Mouse (Mus musculus): ENCODE results near the gene Specc1. TPM values are rescaled to one million over a fixed set of nuclear protein-coding genes. Genes with fewer than 3 reads are reported as not detected.

The Specc1 gene
- total RNA-seq, 2 experiments from 2014 or later, result 69.6 to 74.4 TPM

DNA sequence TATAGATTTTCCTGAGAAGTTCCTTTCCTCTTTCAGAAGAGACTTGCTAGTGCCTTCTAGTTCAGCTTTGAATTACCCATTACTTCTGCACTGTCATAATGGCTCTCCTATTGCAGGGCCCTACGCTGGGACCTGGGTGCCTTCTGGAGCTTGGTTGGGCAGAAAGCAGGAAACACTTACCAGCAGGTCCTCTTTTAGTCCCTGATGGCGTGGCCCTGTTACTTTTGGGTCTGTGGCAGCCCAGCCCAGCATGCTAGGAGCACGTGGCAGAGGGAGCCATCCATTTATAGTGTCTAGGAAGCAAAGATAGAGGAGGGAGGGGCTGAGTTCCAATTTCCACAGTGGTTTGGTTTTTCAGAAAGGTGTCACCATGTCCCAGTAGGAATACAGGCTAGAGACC lies 63.3 kb downstream of the Specc1 start:
- Histone ChIP-seq H3K27ac (no peak overlapping the region), H3K4me3 (no peak overlapping the region)
- no peak for DNase-seq (ENCODE audit: extremely low spot score in 1 of 2, low spot score in 2 of 2)
- no peak for TF ChIP-seq CTCF (IDR thresholded peaks at IDR 0.05)
- intact Hi-C loops (cut with DNase I), result no loop called here

DNA sequence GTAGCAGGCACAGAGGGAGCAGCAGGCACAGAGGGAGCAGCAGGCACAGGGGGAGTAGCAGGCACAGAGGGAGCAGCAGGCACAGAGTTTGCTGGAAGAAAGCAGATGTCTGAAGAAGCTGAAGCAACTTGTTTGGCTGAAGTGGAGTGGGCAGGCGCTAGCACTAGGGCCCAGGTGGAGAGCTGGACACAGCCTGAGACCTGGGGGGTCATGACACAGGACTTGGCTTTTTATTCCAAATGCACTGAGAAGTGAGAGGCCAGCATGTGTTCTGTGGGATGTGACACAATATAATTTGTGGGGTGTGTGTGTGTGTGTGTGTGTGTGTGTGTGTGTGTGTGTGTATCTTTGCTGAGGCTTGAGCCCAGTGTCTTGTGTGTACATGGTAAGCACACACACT lies 64.3 kb downstream of the Specc1 start:
- no peak for TF ChIP-seq CTCF (IDR thresholded peaks at IDR 0.05)
- H3K4me3 ChIP-seq, result no peak overlapping the region
- no peak for DNase-seq (ENCODE audit: extremely low spot score in 1 of 2, low spot score in 2 of 2)
- no peak overlapping the region for H3K27ac ChIP-seq
- intact Hi-C loops (cut with DNase I), result no loop called here

DNA sequence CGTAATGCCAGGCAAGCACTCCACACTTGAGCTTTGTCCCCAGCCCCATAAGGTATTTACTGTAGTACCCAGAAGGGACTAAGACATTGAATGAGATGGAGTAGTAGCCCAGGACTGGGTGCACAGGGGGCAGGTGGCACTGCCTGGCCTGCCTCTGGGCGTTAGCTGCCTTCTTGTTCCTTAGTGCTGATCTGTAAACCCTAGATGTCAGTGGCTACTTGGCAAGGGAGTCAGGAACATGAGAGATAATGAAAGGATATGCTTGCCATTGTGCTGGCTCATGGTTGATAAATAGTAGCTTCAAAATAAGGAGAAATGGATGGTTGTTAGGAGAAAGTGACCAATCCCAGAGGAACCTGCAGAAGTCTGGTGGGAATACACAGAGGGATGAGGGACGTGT lies 65.5 kb downstream of the Specc1 start:
- intact Hi-C loops (cut with DNase I), result no loop called here
- no peak for TF ChIP-seq CTCF (IDR thresholded peaks at IDR 0.05)
- DNase-seq (ENCODE audit: extremely low spot score in 1 of 2, low spot score in 2 of 2), result no peak
- no peak overlapping the region for H3K27ac ChIP-seq
- H3K4me3 ChIP-seq, result no peak overlapping the region

DNA sequence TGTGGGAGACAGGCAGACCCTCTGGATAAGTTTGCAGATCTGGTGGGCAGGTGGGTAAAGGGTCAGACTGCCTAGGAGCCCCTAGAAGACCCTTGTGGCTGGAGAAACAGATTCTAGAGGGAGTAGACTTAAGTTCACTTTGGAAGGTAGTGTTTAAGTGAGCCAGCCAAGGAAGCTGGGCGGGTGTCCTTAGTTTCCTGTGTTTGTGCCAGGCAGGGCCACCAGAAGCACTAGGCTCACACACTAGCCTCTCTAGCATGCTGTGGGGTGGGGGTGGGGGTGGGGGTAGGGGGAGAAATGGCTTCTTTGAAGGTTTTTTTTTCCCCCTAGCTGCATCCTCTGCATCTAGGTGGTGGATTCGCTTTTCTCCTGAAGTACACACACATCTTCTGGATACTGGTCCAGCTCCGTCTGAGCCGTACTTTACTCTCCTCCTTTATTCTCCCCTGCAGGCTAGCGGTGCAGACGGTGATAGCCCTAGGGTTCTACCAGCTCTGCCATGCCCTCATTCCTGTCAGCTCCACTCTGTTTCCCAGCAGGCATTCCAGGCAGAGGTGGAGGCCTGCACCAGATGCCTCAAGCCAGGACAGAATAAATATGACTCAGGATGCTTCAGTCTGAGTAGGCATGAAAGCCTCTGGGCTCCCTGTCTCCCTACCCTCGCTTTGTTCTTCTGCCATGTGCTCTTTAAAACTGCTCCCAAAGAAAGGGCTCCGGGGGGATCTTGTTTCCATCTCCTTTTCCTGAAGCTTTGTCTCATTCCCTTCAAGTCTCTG lies 66.3 kb downstream of the Specc1 start:
- no peak overlapping the region for H3K4me3 ChIP-seq
- 0 out of 2 replicates have a peak overlapping the region, but pooled peaks have one; percentile 24 for H3K27ac ChIP-seq
- DNase-seq (ENCODE audit: extremely low spot score in 1 of 2, low spot score in 2 of 2), result no peak
- intact Hi-C loops (cut with DNase I), result no loop called here
- TF ChIP-seq CTCF (IDR thresholded peaks at IDR 0.05), result no peak

- intact Hi-C loops (cut with DNase I), result no loop called here
- TF ChIP-seq CTCF (IDR thresholded peaks at IDR 0.05), result no peak
- DNase-seq (ENCODE audit: extremely low spot score in 1 of 2, low spot score in 2 of 2), result no peak
- no peak overlapping the region for H3K4me3 ChIP-seq
- 0 out of 2 replicates have a peak overlapping the region, but pooled peaks have one; percentile 24 for H3K27ac ChIP-seq
Measured at GRCm38 (mm10) chr11:62023494-62024233, 67.1 kb downstream of the Specc1 start.

GRCm38 (mm10) chr11:62024234-62024601 lies 67.7 kb downstream of the Specc1 start:
- Histone ChIP-seq H3K4me3 (no peak overlapping the region), H3K27ac (no peak overlapping the region)
- intact Hi-C loops (cut with DNase I), result no loop called here
- no peak for DNase-seq (ENCODE audit: extremely low spot score in 1 of 2, low spot score in 2 of 2)
- TF ChIP-seq CTCF (IDR thresholded peaks at IDR 0.05), result no peak

- TF ChIP-seq CTCF (IDR thresholded peaks at IDR 0.05), result no peak
- H3K27ac ChIP-seq, result no peak overlapping the region
- DNase-seq (ENCODE audit: extremely low spot score in 1 of 2, low spot score in 2 of 2), result no peak
Measured at GRCm38 (mm10) chr11:62024952-62025351, 68.4 kb downstream of the Specc1 start.

GRCm38 (mm10) chr11:62025770-62026169 lies 69.2 kb downstream of the Specc1 start:
- Histone ChIP-seq H3K4me3 (no peak overlapping the region), H3K27ac (no peak overlapping the region)
- TF ChIP-seq CTCF (IDR thresholded peaks at IDR 0.05), result no peak
- intact Hi-C loops (cut with DNase I), result no loop called here
- DNase-seq (ENCODE audit: extremely low spot score in 1 of 2, low spot score in 2 of 2), result no peak

More at GRCm38 (mm10) chr11:62024952-62025351, 68.4 kb downstream of the Specc1 start:
- no peak overlapping the region for H3K4me3 ChIP-seq
- intact Hi-C loops (cut with DNase I), result no loop called here

DNA sequence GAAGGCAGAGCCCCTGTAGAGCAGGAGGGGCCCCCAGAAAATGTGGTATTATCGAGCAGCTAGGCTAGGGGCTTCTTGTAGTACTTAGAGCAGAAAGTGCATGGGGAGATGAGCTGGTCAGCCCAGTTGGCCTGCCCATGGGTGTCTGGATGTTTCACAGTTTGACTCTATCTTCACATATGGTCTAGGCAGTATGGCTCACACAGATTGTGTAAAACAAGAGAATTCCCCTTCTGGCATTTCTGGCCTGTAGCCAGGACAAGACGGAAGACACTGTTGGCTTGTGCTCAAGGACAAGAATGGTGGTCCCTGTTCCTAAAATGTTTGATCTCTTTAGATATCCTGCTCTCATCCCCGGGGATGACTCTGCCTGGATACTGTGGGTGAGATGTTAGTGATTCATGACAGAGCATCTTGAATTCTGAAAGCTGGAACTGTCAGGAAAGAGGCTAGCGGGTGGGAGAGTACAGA lies 69.8 kb downstream of the Specc1 start:
- Histone ChIP-seq H3K4me3 (no peak overlapping the region), H3K27ac (no peak overlapping the region)
- intact Hi-C loops (cut with DNase I), result no loop called here
- DNase-seq (ENCODE audit: extremely low spot score in 1 of 2, low spot score in 2 of 2), result no peak
- no peak for TF ChIP-seq CTCF (IDR thresholded peaks at IDR 0.05)

- DNase-seq (ENCODE audit: extremely low spot score in 1 of 2, low spot score in 2 of 2), result no peak
- intact Hi-C loops (cut with DNase I), result no loop called here
- H3K4me3 ChIP-seq, result no peak overlapping the region
- TF ChIP-seq CTCF (IDR thresholded peaks at IDR 0.05), result no peak
- H3K27ac ChIP-seq, result no peak overlapping the region
Measured at GRCm38 (mm10) chr11:62027271-62027670, 70.7 kb downstream of the Specc1 start.

DNA sequence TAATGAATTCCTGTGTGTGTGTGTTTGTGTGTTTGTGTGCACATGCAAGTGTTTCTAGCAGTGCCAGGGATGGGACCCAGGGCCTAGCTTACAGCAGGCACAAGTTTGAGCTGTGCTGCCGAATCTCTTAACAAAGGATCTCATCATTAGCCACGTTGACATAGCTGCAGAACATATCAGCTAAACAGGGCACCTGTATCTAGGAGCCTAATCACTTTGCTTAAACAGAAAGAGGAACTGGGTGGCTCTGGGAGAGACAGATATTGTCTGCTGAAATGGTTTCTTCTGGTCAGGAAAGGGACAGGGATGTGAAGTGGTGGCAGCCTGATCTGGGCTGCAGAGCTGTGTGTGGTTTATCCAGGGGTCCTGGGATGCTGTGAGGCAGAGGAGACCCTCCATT lies 71.1 kb downstream of the Specc1 start:
- DNase-seq (ENCODE audit: extremely low spot score in 1 of 2, low spot score in 2 of 2), result no peak
- Histone ChIP-seq H3K27ac (no peak overlapping the region), H3K4me3 (no peak overlapping the region)
- intact Hi-C loops (cut with DNase I), result no loop called here
- TF ChIP-seq CTCF (IDR thresholded peaks at IDR 0.05), result no peak

- DNase-seq (ENCODE audit: extremely low spot score in 1 of 2, low spot score in 2 of 2), result no peak
- intact Hi-C loops (cut with DNase I), result no loop called here
- Histone ChIP-seq H3K4me3 (no peak overlapping the region), H3K27ac (no peak overlapping the region)
- TF ChIP-seq CTCF (IDR thresholded peaks at IDR 0.05), result no peak
Measured at GRCm38 (mm10) chr11:62029171-62029570, 72.6 kb downstream of the Specc1 start.

Data from left cerebral cortex, adult 2 months (tissue).